Comparison of ENCODE assay signal across 9 mouse cellular contexts in the genomic region with DNA sequence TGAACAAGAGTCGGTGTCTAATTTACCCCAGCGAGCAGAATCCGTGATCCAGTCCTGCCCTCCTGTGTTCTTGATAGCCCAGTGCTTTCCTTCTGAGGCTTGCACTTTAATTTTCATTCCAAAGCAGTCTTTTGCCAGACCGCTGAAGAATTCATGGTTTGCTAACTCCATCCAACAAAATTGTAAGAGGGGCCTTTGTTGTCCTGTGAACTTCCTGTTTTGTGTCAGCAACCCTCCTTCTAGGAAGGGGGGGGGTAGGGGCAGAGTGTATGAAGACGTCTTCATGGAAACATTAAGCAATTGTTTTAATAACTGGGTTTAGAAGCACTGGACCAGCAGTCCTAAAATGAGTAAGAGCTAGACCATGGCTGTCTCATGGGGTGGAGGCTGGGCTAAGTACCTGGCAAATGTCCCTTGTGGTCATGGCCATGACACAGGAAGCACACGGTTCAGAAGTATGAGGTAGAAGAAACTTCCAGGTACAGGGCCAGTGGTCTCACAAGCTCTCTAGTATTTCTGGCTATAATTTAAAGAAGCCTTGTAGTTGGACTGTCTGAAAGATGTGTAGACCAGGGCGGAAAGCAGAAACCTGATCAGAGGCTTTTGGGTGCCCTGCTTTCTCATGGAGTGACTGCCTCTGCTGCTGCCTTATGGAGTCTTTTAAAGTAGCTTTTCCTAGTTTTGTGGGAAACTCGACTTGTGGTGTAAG. TPM values are rescaled to one million over a fixed set of nuclear protein-coding genes. Genes with fewer than 3 reads are reported as not detected.
A peak's percentile ranks its signal among the peaks of the same experiment; 100 is the strongest.
DNase-seq lines count a peak whose midpoint lies in the region; ATAC-seq and TF ChIP-seq lines count a peak whose summit lies in the region.
"Had no signal": no experiment of that assay in that cellular context is flagged by ENCODE, and none has a peak within 500 bp of the region (broad histone marks: within the 10 kb centered on the region; RNA-seq: fewer than 3 reads in every experiment).

No protein-coding gene starts in this region.

- 43% methylated on average over 8 of the region's 8 CpGs for WGBS in embryonic facial prominence, embryonic 12.5 days
- 58% methylated on average over 8 of the region's 8 CpGs for WGBS in kidney, embryonic 15.5 days

- no peak for ATAC-seq in embryonic facial prominence, embryonic 12.5 days (ENCODE audit: insufficient number of reproducible peaks, insufficient read depth, low FRiP score, low TSS enrichment)
- no peak for ATAC-seq in kidney, embryonic 15.5 days (replicated peaks; ENCODE audit: low FRiP score)
- peak; percentile 59; the same call in 1 of the 2 replicates for ATAC-seq in megakaryocyte progenitor cell, adult 5-6 weeks (replicated peaks; ENCODE audit: poor library complexity)

- no peak overlapping the region for H3K9ac ChIP-seq in embryonic facial prominence, embryonic 12.5 days
- H3K9ac ChIP-seq in kidney, embryonic 15.5 days = no peak overlapping the region

- peak overlapping the region; percentile 53; the same call in 1 of the 2 replicates for H3K27ac ChIP-seq in layer of hippocampus, adult 2 months
- H3K27ac ChIP-seq in embryonic facial prominence, embryonic 12.5 days = peak overlapping the region; percentile 4; the same call in 1 of the 2 replicates
- peak overlapping the region; percentile 64 for H3K27ac ChIP-seq in kidney, embryonic 15.5 days

- H3K36me3 ChIP-seq in embryonic facial prominence, embryonic 12.5 days = no peaks in the 10 kb centered on the region
- H3K36me3 ChIP-seq in kidney, embryonic 15.5 days = peaks cover 13% of the 10 kb centered on the region

- no peaks in the 10 kb centered on the region for H3K9me3 ChIP-seq in embryonic facial prominence, embryonic 12.5 days
- H3K9me3 ChIP-seq in kidney, embryonic 15.5 days (replicated peaks) = no peaks in the 10 kb centered on the region

- peak; percentile 53 for TF ChIP-seq CTCF in layer of hippocampus, adult 2 months (conservative IDR thresholded peaks at IDR 0.05)

- no peak for DNase-seq in layer of hippocampus, adult 2 months (ENCODE audit: low spot score in 2 of 2)
- no peak for DNase-seq in layer of hippocampus, adult 8-10 months (ENCODE audit: low spot score in 2 of 2)
- DNase-seq in left cerebral cortex, adult 9 months (ENCODE audit: low spot score in 2 of 2) = no peak
- DNase-seq in adrenal gland, adult (ENCODE audit: inconsistent age in 2 of 2, low spot score in 1 of 2) = no peak
- DNase-seq in embryo, embryonic 9.5 days (ENCODE audit: extremely low spot score) = no peak

- no peak overlapping the region for H3K4me2 ChIP-seq in embryonic facial prominence, embryonic 12.5 days (replicated peaks)
- no peak overlapping the region for H3K4me2 ChIP-seq in kidney, embryonic 15.5 days

- no peaks in the 10 kb centered on the region for H3K27me3 ChIP-seq in embryonic facial prominence, embryonic 12.5 days
- no peaks in the 10 kb centered on the region for H3K27me3 ChIP-seq in kidney, embryonic 15.5 days

- H3K4me1 ChIP-seq in embryonic facial prominence, embryonic 12.5 days = peaks cover 8% of the 10 kb centered on the region
- H3K4me1 ChIP-seq in kidney, embryonic 15.5 days = peaks cover 38% of the 10 kb centered on the region

- no peak overlapping the region for H3K4me3 ChIP-seq in layer of hippocampus, adult 2 months
- no peak overlapping the region for H3K4me3 ChIP-seq in embryonic facial prominence, embryonic 12.5 days
- no peak overlapping the region for H3K4me3 ChIP-seq in kidney, embryonic 15.5 days (replicated peaks)

RNA-seq across cellular contexts. Expression of gene Mlxip, which starts 41.6 kb away (rescaled TPM):
- total RNA-seq in layer of hippocampus, adult 2 months (2021) = 10 to 100 TPM; 17.7 to 18.3 TPM
- 10 to 100 TPM; 17.7 to 23.0 (median 21.0) TPM for total RNA-seq in layer of hippocampus, adult 8-10 months (2022)
- polyA plus RNA-seq in embryonic facial prominence, embryonic 12.5 days (2016; fragmentation: Nextera tagmentation; extraction: Ambion mirVana) = 15.8 and 17.4 TPM in 2 replicates
- 18.5 and 18.7 TPM in 2 replicates for polyA plus RNA-seq in kidney, embryonic 15.5 days (2015; fragmentation: Nextera tagmentation; extraction: Ambion mirVana)
- total RNA-seq in megakaryocyte progenitor cell, adult 5-6 weeks (2015) = 32.6 TPM in 2 replicates
- 11.0 and 11.3 TPM in 2 replicates for total RNA-seq in megakaryocyte progenitor cell, adult 5-6 weeks (2017)

RNA-seq across cellular contexts. Expression of gene Lrrc43, which starts 52.9 kb away (rescaled TPM):
- total RNA-seq in layer of hippocampus, adult 2 months (2021) = 1 to 10 TPM in 1 of 2 experiments, under 1 TPM in 1; 0.39 to 1.0 TPM
- total RNA-seq in layer of hippocampus, adult 8-10 months (2022) = under 1 TPM; 0.72 to 0.93 (median 0.85) TPM
- not detected in 2 replicates for polyA plus RNA-seq in embryonic facial prominence, embryonic 12.5 days (2016; fragmentation: Nextera tagmentation; extraction: Ambion mirVana)
- not detected in 2 replicates for polyA plus RNA-seq in kidney, embryonic 15.5 days (2015; fragmentation: Nextera tagmentation; extraction: Ambion mirVana)
- total RNA-seq in megakaryocyte progenitor cell, adult 5-6 weeks (2015) = not detected in 2 replicates
- not detected in 2 replicates for total RNA-seq in megakaryocyte progenitor cell, adult 5-6 weeks (2017)
- polyA plus RNA-seq: limb, embryonic 11.5 days had no signal

RNA-seq across cellular contexts. Expression of gene Il31, which starts 53.1 kb away (rescaled TPM):
- not detected for total RNA-seq in layer of hippocampus, adult 2 months (2021)
- total RNA-seq in layer of hippocampus, adult 8-10 months (2022) = not detected
- polyA plus RNA-seq in embryonic facial prominence, embryonic 12.5 days (2016; fragmentation: Nextera tagmentation; extraction: Ambion mirVana) = not detected in 2 replicates
- not detected in 2 replicates for polyA plus RNA-seq in kidney, embryonic 15.5 days (2015; fragmentation: Nextera tagmentation; extraction: Ambion mirVana)
- total RNA-seq in megakaryocyte progenitor cell, adult 5-6 weeks (2015) = not detected in 2 replicates
- not detected in 2 replicates for total RNA-seq in megakaryocyte progenitor cell, adult 5-6 weeks (2017)
- polyA plus RNA-seq: limb, embryonic 11.5 days had no signal

Comparison
In these comparisons a context has a peak if more than half of its experiments do, and no peak if none do; other contexts are left out.
1. H3K27ac ChIP-seq: peak in every context shown above with its lines; median percentile 64 in kidney, embryonic 15.5 days; 53 in layer of hippocampus, adult 2 months; 4 in embryonic facial prominence, embryonic 12.5 days.